Mouse (Mus musculus) liver, embryonic 16.5 days (tissue): ENCODE measurements around the gene Atrip. TPM values are rescaled to one million over a fixed set of nuclear protein-coding genes. Genes with fewer than 3 reads are reported as not detected.

Source experiments
- ATAC-seq: fragments of 200-750 bp; cut with Nextera tagmentation; 2 replicates; pipeline ENCODE4 v1.8.0; 2017; ENCODE audit warnings: low read depth, mild to moderate bottlenecking, moderate number of reproducible peaks, moderate library complexity
- H3K27ac ChIP-seq: fragments of 300-500 bp; sonication (generic); 2 replicates; pipeline ENCODE4 v1.5.1; 2014; ENCODE audit warnings: mild to moderate bottlenecking, low read length
- H3K27me3 ChIP-seq: fragments of 300-500 bp; sonication (generic); 2 replicates; pipeline ENCODE4 v1.6.1; 2014; ENCODE audit warnings: low read depth, low read length, mixed read lengths; ENCODE audit not compliant: control insufficient read depth, insufficient read depth
- H3K36me3 ChIP-seq: fragments of 300-500 bp; sonication (generic); 2 replicates; pipeline ENCODE4 v1.6.1; 2014; ENCODE audit warnings: mild to moderate bottlenecking; ENCODE audit not compliant: control insufficient read depth, insufficient read depth
- H3K4me1 ChIP-seq: fragments of 300-500 bp; sonication (generic); 2 replicates; pipeline ENCODE4 v1.6.1; 2014; ENCODE audit warnings: low read depth, low read length, mixed read lengths; ENCODE audit not compliant: control insufficient read depth
- H3K4me2 ChIP-seq: fragments of 300-500 bp; sonication (generic); 2 replicates; pipeline ENCODE4 v1.6.1; 2014; ENCODE audit warnings: low read depth, low read length, mixed read lengths
- H3K4me3 ChIP-seq: fragments of 300-500 bp; sonication (generic); 2 replicates; pipeline ENCODE4 v1.5.1; 2014; ENCODE audit warnings: low read depth, mild to moderate bottlenecking, low read length
- H3K9ac ChIP-seq: fragments of 300-500 bp; sonication (generic); 2 replicates; pipeline ENCODE4 v1.6.1; 2014; ENCODE audit warnings: low read depth, low read length
- H3K9me3 ChIP-seq: fragments of 300-500 bp; sonication (generic); replicated peaks from 2 replicates; pipeline ENCODE4 v1.6.1; 2016; ENCODE audit warnings: low read length; ENCODE audit not compliant: control insufficient read depth
- WGBS: fragments of 180-500 bp; shearing (Covaris S2); extraction: QIAGEN DNeasy Blood & Tissue Kit; methylation state at CpG from one replicate; pipeline ENCODE4 v1.1.7; 2014; ENCODE audit not compliant: insufficient replicate concordance; 5-methylcytosine and 5-hydroxymethylcytosine counted together
- polyA plus RNA-seq: library from polyadenylated mRNA; unstranded; fragments of >200 nt; fragmentation: Nextera tagmentation; extraction: Ambion mirVana; gene quantifications from 2 replicates; pipeline ENCODE4 v1.2.1, GENCODE M21; 2015

Gene Atrip
- polyA plus RNA-seq, 1 experiment from 2014 or later: 8.8 TPM

GRCm38 (mm10) chr9:109008081-109008480, 65.8 kb downstream of the Atrip start:
- H3K27me3 ChIP-seq: no peaks in the 10 kb centered on the region
- ATAC-seq: no peak
- H3K4me1 ChIP-seq: peaks cover 3% of the 10 kb centered on the region
- 79% methylated on average over 9 of the region's 9 CpGs for WGBS
- no peaks in the 10 kb centered on the region for H3K9me3 ChIP-seq
- H3K4me2 ChIP-seq: no peak overlapping the region
- no peak overlapping the region for H3K4me3 ChIP-seq
- no peak overlapping the region for H3K27ac ChIP-seq
- H3K36me3 ChIP-seq: no peaks in the 10 kb centered on the region
- no peak overlapping the region for H3K9ac ChIP-seq

Other genes starting within 250 kb of the Atrip start
- 0.16 and 0.22 TPM in 2 replicates for gene Celsr3, start 247.8 kb downstream of the Atrip start, polyA plus RNA-seq
- gene Slc26a6, start 220.8 kb downstream of the Atrip start, polyA plus RNA-seq: 4.8 and 4.9 TPM in 2 replicates
- not detected in 2 replicates for gene Tmem89, start 159.5 kb downstream of the Atrip start, polyA plus RNA-seq
- gene Uqcrc1, start 137.5 kb downstream of the Atrip start, polyA plus RNA-seq: 299 and 310 TPM in 2 replicates
- 0.19 and 0.46 TPM in 2 replicates for gene Col7a1, start 120.5 kb downstream of the Atrip start, polyA plus RNA-seq
- not detected in 2 replicates for gene Ucn2, start 88.1 kb downstream of the Atrip start, polyA plus RNA-seq
- 4.0 and 4.4 TPM in 2 replicates for gene Pfkfb4, start 82.3 kb downstream of the Atrip start, polyA plus RNA-seq
- gene Shisa5, start 35.6 kb downstream of the Atrip start, polyA plus RNA-seq: 20.9 and 23.2 TPM in 2 replicates
- gene Trex1, start 14.4 kb downstream of the Atrip start, polyA plus RNA-seq: 7.4 and 8.8 TPM in 2 replicates
- 10.0 and 11.9 TPM in 2 replicates for gene Ccdc51, start 8.4 kb upstream of the Atrip start, polyA plus RNA-seq
- gene Tma7, start 8.5 kb upstream of the Atrip start, polyA plus RNA-seq: 259 and 313 TPM in 2 replicates
- gene Plxnb1, start 21.3 kb upstream of the Atrip start, polyA plus RNA-seq: 4.9 and 6.3 TPM in 2 replicates
- not detected in 2 replicates for gene Fbxw21, start 87.9 kb upstream of the Atrip start, polyA plus RNA-seq
- gene Fbxw13, start 121.9 kb upstream of the Atrip start, polyA plus RNA-seq: not detected in 2 replicates
- gene Fbxw20, start 160.6 kb upstream of the Atrip start, polyA plus RNA-seq: 0.09 TPM in 1 of 2 replicates, not detected in the other
- not detected in 2 replicates for gene Fbxw14, start 213.6 kb upstream of the Atrip start, polyA plus RNA-seq